Mouse (Mus musculus): Measurements from ENCODE around the gene Lsm14b. TPM values are rescaled to one million over a fixed set of nuclear protein-coding genes. Genes with fewer than 3 reads are reported as not detected.

Lsm14b gene
- total RNA-seq, 2 experiments from 2014 or later: 48.3 to 50.8 TPM

DNA sequence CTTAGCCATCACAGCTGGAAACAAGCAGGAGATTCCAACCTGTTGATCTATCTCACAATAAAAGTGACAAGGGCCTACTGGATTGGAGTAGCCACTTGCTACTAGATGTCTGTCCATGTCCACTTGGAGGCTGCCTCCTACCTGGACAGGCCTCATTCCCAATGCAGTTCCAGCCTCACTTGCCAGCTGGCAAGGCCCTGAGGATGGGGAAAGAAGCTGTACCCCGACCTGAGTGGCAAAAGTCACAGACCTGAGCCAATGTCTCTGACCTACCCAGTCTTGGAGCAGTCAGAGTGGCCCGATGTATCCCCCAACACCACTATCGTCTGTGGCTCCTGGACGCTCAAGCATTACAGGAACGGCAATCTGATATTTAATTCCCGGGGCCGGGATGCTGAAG, 11.1 kb upstream of the Lsm14b start:
- no peak for DNase-seq (ENCODE audit: low spot score in 2 of 2)

GRCm38 (mm10) chr2:180017632-180018031, 7.2 kb upstream of the Lsm14b start:
- no peak for DNase-seq (ENCODE audit: low spot score in 2 of 2)

GRCm38 (mm10) chr2:180018573-180018972, 6.2 kb upstream of the Lsm14b start:
- DNase-seq (ENCODE audit: low spot score in 2 of 2): no peak

- DNase-seq (ENCODE audit: low spot score in 2 of 2): no peak
These were observed 4.6 kb upstream of the Lsm14b start for GRCm38 (mm10) chr2:180020091-180020661.

GRCm38 (mm10) chr2:180020919-180021318, 3.9 kb upstream of the Lsm14b start:
- DNase-seq (ENCODE audit: low spot score in 2 of 2): no peak

DNA sequence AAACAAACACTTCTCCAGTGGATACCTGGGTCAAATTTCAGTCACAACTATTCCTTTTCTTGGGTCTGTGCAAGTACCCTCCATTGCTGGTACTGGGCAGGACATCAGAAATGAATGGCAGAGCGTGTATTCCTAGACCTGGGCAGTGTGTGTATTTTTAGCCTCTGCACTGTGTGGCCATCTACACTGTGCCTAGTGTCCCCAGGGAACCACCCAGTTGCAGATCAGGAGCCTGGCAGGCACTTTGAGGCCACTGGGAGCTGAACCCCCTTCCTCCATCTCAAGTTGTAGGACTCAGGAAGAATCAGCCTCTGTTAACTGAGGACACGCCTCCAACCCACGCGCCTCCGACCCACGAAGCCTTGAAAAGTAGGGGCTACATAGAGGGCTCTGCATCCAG, 2.0 kb upstream of the Lsm14b start:
- DNase-seq (ENCODE audit: low spot score in 2 of 2): no peak

- DNase-seq (ENCODE audit: low spot score in 2 of 2): peak; percentile 46 to 61
These were observed 511 bp downstream of the Lsm14b start for GRCm38 (mm10) chr2:180025135-180025860.

DNA sequence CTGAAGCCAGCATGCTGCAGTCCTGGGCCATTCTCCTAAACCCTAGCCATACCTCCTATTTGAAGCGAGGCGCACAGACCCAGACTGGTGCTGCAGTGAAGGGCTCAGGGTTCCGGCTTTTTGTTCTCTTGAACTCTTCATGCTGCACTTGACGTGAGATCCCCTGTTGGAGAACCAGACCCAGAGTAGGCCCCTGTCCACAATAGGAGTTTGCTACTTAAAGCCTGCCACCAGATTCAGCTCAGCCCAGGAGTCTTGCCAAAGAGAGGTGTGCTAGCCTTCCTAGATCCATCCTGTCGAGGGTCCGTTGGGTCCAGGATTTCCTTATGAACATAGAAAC, 1.0 kb downstream of the Lsm14b start:
- no peak for DNase-seq (ENCODE audit: low spot score in 2 of 2)

GRCm38 (mm10) chr2:180027768-180028167, 3.0 kb downstream of the Lsm14b start:
- no peak for DNase-seq (ENCODE audit: low spot score in 2 of 2)

- DNase-seq (ENCODE audit: low spot score in 2 of 2): no peak
These were observed 6.5 kb downstream of the Lsm14b start for GRCm38 (mm10) chr2:180031270-180031669.

GRCm38 (mm10) chr2:180032925-180033324, 8.1 kb downstream of the Lsm14b start:
- no peak for DNase-seq (ENCODE audit: low spot score in 2 of 2)

- DNase-seq (ENCODE audit: low spot score in 2 of 2): no peak
These were observed 9.2 kb downstream of the Lsm14b start for GRCm38 (mm10) chr2:180033956-180034355.

GRCm38 (mm10) chr2:180034753-180035152, 10.0 kb downstream of the Lsm14b start:
- no peak for DNase-seq (ENCODE audit: low spot score in 2 of 2)

DNA sequence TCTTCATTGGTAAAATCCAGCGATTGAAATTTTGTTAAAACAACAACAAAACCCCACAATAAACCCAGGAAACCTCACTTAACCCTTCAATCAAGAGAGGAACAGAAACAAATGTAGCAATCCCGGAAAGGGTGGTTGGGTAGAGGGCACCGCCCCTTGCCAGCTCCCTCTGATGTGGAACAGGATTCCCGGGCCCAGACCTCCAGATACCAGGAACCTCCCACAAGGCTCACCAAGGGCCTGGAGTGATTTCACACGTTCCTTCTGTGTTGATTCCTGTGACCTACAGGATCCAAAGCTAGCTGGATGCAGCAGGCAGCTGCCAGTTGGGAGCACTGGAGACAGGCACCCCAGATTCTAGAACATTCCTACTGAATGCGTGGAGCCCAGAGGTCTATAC, 15.6 kb downstream of the Lsm14b start:
- DNase-seq (ENCODE audit: low spot score in 2 of 2): no peak

DNA sequence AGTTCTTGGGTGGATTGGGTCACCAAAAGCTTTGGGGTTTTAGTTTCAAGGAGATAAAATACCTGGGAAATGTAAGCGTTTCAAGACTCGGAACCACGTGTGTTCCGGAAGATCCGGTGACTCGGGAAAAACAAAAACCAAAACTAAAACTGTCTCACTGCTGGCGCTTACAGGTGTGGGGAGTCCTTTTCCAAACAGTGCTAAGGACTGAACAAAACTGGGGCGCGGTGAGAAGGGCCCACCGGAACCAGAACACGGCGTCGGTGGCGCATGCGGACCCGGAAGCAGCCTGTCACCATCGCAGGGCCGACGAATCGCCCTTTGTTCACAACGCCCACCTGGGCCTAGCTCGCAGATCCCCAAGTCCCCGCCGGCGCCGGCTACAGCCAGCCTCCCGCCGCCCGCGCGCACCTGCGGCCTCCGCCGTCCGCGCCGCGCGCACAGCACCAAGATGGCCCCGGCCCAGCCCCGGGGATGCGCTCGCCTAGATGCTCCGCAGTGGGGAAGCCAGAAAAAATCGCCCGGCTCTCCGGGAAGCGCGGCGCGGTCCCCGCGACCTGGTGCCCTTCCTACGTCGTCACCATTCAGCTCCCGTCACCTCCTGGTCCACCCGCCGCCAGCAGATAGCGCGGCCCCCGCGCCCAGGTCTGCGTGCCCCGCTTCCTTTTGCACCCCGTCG, 16.9 kb downstream of the Lsm14b start:
- peak in 1 of 2 experiments; percentile 57 for DNase-seq (ENCODE audit: low spot score in 2 of 2)

DNA sequence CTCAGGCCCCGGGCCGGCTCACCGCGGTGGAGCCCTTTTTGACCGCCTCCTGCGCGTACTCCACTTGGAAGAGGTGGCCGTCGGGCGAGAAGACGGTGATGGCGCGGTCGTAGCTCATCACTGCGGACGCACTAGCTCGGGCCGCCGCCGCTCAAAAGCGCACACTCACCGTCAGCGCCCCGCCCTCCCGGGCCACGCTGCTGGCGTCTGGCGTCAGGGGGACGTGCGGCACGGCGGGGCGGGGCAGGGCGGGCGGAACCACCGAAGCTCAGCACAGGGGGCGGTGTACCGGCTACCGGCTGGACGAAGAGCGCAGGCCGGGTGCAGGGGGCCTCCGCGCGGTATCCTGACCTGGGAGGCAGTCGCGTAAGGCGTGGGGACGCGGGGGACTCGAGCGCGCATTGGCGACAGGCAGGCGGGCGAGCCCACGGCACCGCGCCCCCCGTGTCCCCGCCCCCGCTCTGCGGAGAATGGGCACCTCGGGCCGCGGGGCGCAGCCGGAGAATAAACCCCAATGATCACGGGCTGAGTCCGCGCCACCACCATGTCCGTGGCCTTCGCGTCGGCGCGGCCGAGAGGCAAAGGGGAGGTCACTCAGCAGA, 17.6 kb downstream of the Lsm14b start, which contains the start of the genes Psma7 and Ss18l1:
Gene Psma7, minus strand, starts transcription at position 178 of the 602 bp plus-strand sequence.
Gene Ss18l1, plus strand, starts transcription at position 254 of the 602 bp plus-strand sequence.
- peak; percentile 83 to 93 for DNase-seq (ENCODE audit: low spot score in 2 of 2)

DNA sequence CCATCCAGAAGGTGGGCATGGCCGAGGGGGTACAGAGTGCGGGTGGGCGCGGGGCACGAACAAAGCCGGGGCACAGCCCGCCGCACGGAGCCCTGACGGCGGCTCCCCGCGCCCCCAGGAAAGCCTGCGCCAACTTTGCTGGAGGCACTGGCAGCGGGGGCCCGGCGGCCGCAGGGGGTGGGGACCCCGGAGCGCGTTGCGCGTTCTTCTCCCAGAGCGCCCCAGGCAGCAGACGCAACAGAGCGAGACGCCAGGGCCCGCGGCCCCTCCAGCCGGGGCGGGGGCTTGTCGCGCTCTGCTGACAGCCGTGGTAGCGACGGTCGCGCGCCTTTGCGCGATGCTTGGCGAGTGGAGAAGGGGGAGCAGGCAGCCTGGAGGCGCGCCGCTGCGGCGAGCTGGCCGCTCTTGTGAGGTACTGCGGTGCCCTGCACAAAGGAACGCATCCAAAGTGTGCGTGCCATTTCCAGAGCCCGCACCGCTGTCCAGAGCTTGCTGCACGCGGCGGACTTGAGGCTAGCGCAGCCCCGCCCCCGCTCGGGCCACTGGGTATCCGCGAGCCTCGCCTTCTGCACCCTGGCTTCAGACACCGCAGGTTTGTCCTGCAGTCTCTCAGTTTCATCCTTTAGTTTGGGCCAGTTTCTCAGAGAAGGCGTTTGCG, 18.2 kb downstream of the Lsm14b start:
- DNase-seq (ENCODE audit: low spot score in 2 of 2): peak; percentile 61 to 74

- DNase-seq (ENCODE audit: low spot score in 2 of 2): peak in 1 of 2 experiments; percentile 44
These were observed 20.5 kb downstream of the Lsm14b start for GRCm38 (mm10) chr2:180045283-180045682.

DNA sequence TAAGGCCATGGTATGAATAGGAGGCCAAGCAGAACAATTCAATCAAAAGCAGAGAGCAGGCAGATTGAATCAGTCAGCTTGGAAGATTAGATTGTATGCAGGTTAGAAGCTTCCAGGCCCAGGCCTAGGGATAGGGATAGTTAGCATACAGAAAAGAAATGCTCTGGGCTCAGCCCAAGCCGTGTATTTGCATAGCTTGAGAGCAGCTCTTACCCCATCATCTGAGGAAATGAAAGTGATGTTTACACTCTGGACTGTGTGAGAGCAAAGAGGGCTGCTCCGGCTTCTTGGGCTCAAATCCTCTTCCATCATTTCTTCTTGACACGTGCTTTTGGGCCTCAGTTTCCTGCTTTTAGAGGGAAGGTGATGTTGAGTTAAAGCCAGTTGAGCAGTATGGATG, 22.8 kb downstream of the Lsm14b start:
- DNase-seq (ENCODE audit: low spot score in 2 of 2): no peak

- no peak for DNase-seq (ENCODE audit: low spot score in 2 of 2)
These were observed 23.3 kb downstream of the Lsm14b start for GRCm38 (mm10) chr2:180047980-180048635.

DNA sequence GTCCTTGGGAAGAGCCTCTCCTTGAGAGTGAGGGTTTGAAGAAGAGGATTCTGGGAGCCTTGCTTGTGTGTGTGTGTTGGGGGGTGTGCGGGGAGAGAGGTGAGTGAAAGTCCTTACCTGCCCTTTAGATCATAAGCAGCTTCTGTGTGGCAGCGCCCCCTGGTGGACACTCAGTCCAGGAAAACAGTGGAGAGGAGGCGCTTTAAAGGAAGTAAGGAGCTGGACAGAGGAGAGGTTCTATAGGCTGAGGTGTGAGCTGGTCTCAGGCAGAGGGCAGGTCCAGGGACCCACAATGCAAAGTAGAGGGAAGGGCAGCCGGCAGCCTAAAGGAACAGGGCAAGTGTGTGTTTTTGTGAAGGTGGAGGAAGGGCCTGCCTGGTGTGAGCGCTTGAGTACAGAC, 26.2 kb downstream of the Lsm14b start:
- peak; percentile 75 to 77 for DNase-seq (ENCODE audit: low spot score in 2 of 2)
